Mouse (Mus musculus) midbrain, embryonic 15.5 days (tissue): ENCODE data around the gene Alg11. TPM values are rescaled to one million over a fixed set of nuclear protein-coding genes. Genes with fewer than 3 reads are reported as not detected.

Source experiments
- ATAC-seq: fragments of 200-750 bp; cut with Nextera tagmentation; replicated peaks from 2 replicates; pipeline ENCODE4 v1.8.0; 2017; ENCODE audit warnings: moderate TSS enrichment
- H3K27ac ChIP-seq: fragments of 300-500 bp; sonication (generic); 2 replicates; pipeline ENCODE4 v1.5.1; 2015; ENCODE audit warnings: mild to moderate bottlenecking, inconsistent platforms
- H3K27me3 ChIP-seq: fragments of 300-500 bp; sonication (generic); replicated peaks from 2 replicates; pipeline ENCODE4 v1.6.1; 2015; ENCODE audit warnings: inconsistent platforms
- H3K36me3 ChIP-seq: fragments of 300-500 bp; sonication (generic); replicated peaks from 2 replicates; pipeline ENCODE4 v1.6.1; 2015; ENCODE audit warnings: inconsistent platforms
- H3K4me1 ChIP-seq: fragments of 300-500 bp; sonication (generic); 2 replicates; pipeline ENCODE4 v1.6.1; 2015; ENCODE audit warnings: inconsistent platforms
- H3K4me2 ChIP-seq: fragments of 300-500 bp; sonication (generic); 2 replicates; pipeline ENCODE4 v1.6.1; 2015; ENCODE audit warnings: inconsistent platforms, mild to moderate bottlenecking, moderate library complexity
- H3K4me3 ChIP-seq: fragments of 300-500 bp; sonication (generic); 2 replicates; pipeline ENCODE4 v1.5.1; 2015; ENCODE audit warnings: mild to moderate bottlenecking, inconsistent platforms
- H3K9ac ChIP-seq: fragments of 300-500 bp; sonication (generic); 2 replicates; pipeline ENCODE4 v1.6.1; 2015; ENCODE audit warnings: mild to moderate bottlenecking, inconsistent platforms
- H3K9me3 ChIP-seq: fragments of 300-500 bp; sonication (generic); 2 replicates; pipeline ENCODE4 v1.6.1; 2016; ENCODE audit warnings: inconsistent platforms
- WGBS: fragments of 180-500 bp; shearing (Covaris S2); methylation state at CpG from one replicate; pipeline ENCODE4 v1.1.7; 2015; ENCODE audit warnings: mixed read lengths; 5-methylcytosine and 5-hydroxymethylcytosine counted together
- polyA plus RNA-seq: library from polyadenylated mRNA; unstranded; fragments of >200 nt; fragmentation: Nextera tagmentation; extraction: Ambion mirVana; gene quantifications from 2 replicates; pipeline ENCODE4 v1.2.1, GENCODE M21; 2015

Gene Alg11
- 37.8 and 43.2 TPM in 2 replicates for polyA plus RNA-seq

- H3K36me3 ChIP-seq = peaks cover 10% of the 10 kb centered on the region
- no peaks in the 10 kb centered on the region for H3K9me3 ChIP-seq
- peak; percentile 100 for ATAC-seq
- H3K4me3 ChIP-seq = peak within 1 kb of the TSS; percentile 70
- peak within 1 kb of the TSS; percentile 84 for H3K4me2 ChIP-seq
- H3K27ac ChIP-seq = peak within 1 kb of the TSS; percentile 27
- WGBS = under 1% methylated on average over 33 of the region's 36 CpGs
- H3K4me1 ChIP-seq = peaks cover 13% of the 10 kb centered on the region
- H3K27me3 ChIP-seq = no peaks in the 10 kb centered on the region; the same call in 1 of the 2 replicates
- peak within 1 kb of the TSS; percentile 58 for H3K9ac ChIP-seq
These were observed at the start of gene Alg11 for GRCm38 (mm10) chr8:22060446-22060889. TSS of gene Alg11 (plus strand) at chr8:22060721.

GRCm38 (mm10) chr8:22013034-22013707 is 47.4 kb upstream of the Alg11 start:
- H3K4me2 ChIP-seq = no peak overlapping the region

GRCm38 (mm10) chr8:22017731-22018130 is 42.8 kb upstream of the Alg11 start:
- Histone ChIP-seq H3K27me3 (no peaks in the 10 kb centered on the region), H3K4me3 (no peak overlapping the region), H3K4me1 (no peaks in the 10 kb centered on the region), H3K36me3 (no peaks in the 10 kb centered on the region), H3K9me3 (no peaks in the 10 kb centered on the region), H3K9ac (no peak overlapping the region), H3K27ac (no peak overlapping the region), H3K4me2 (no peak overlapping the region)
- WGBS = 68% methylated on average over 7 of the region's 7 CpGs
- no peak for ATAC-seq

More at GRCm38 (mm10) chr8:22013034-22013707, 47.4 kb upstream of the Alg11 start:
- no peak overlapping the region for H3K27ac ChIP-seq
- H3K9ac ChIP-seq = no peak overlapping the region
- H3K4me3 ChIP-seq = no peak overlapping the region
- WGBS = 65% methylated on average over 24 of the region's 24 CpGs
- no peaks in the 10 kb centered on the region for H3K4me1 ChIP-seq
- no peaks in the 10 kb centered on the region for H3K27me3 ChIP-seq
- no peaks in the 10 kb centered on the region for H3K9me3 ChIP-seq
- ATAC-seq = peak; percentile 52; the same call in 1 of the 2 replicates
- H3K36me3 ChIP-seq = no peaks in the 10 kb centered on the region

GRCm38 (mm10) chr8:22019498-22019897 is 41.0 kb upstream of the Alg11 start:
- no peaks in the 10 kb centered on the region for H3K36me3 ChIP-seq
- ATAC-seq = no peak
- H3K27ac ChIP-seq = no peak overlapping the region
- 95% methylated on average over 5 of the region's 5 CpGs for WGBS
- H3K27me3 ChIP-seq = no peaks in the 10 kb centered on the region
- no peaks in the 10 kb centered on the region for H3K4me1 ChIP-seq
- no peak overlapping the region for H3K9ac ChIP-seq
- H3K4me3 ChIP-seq = no peak overlapping the region
- H3K4me2 ChIP-seq = no peak overlapping the region
- no peaks in the 10 kb centered on the region for H3K9me3 ChIP-seq

- Histone ChIP-seq H3K27ac (no peak overlapping the region), H3K27me3 (no peaks in the 10 kb centered on the region), H3K9me3 (no peaks in the 10 kb centered on the region), H3K4me1 (no peaks in the 10 kb centered on the region), H3K36me3 (no peaks in the 10 kb centered on the region), H3K4me2 (no peak overlapping the region), H3K4me3 (no peak overlapping the region), H3K9ac (no peak overlapping the region)
- ATAC-seq = no peak
- 59% methylated on average over 7 of the region's 7 CpGs for WGBS
These were observed 38.3 kb upstream of the Alg11 start for GRCm38 (mm10) chr8:22022244-22022643.

- no peaks in the 10 kb centered on the region for H3K4me1 ChIP-seq
- 80% methylated on average over 4 of the region's 4 CpGs for WGBS
- H3K27me3 ChIP-seq = no peaks in the 10 kb centered on the region
- H3K4me2 ChIP-seq = no peak overlapping the region
- no peaks in the 10 kb centered on the region for H3K36me3 ChIP-seq
- H3K9me3 ChIP-seq = no peaks in the 10 kb centered on the region
- no peak overlapping the region for H3K27ac ChIP-seq
- H3K9ac ChIP-seq = no peak overlapping the region
- H3K4me3 ChIP-seq = no peak overlapping the region
- no peak for ATAC-seq
These were observed 35.3 kb upstream of the Alg11 start for GRCm38 (mm10) chr8:22025241-22025640.

- Histone ChIP-seq H3K4me3 (no peak overlapping the region), H3K9me3 (no peaks in the 10 kb centered on the region), H3K27ac (no peak overlapping the region), H3K4me1 (no peaks in the 10 kb centered on the region), H3K36me3 (no peaks in the 10 kb centered on the region), H3K9ac (no peak overlapping the region), H3K4me2 (no peak overlapping the region), H3K27me3 (no peaks in the 10 kb centered on the region)
- no peak for ATAC-seq
- 90% methylated on average over 3 of the region's 3 CpGs for WGBS
These were observed 31.5 kb upstream of the Alg11 start for GRCm38 (mm10) chr8:22028973-22029372.

- no peaks in the 10 kb centered on the region for H3K27me3 ChIP-seq
- no peak for ATAC-seq
- no peaks in the 10 kb centered on the region for H3K36me3 ChIP-seq
- H3K9ac ChIP-seq = no peak overlapping the region
- no peaks in the 10 kb centered on the region for H3K9me3 ChIP-seq
- WGBS = 87% methylated on average over 3 of the region's 3 CpGs
- H3K4me3 ChIP-seq = no peak overlapping the region
- H3K4me1 ChIP-seq = no peaks in the 10 kb centered on the region
- no peak overlapping the region for H3K4me2 ChIP-seq
- H3K27ac ChIP-seq = no peak overlapping the region
These were observed 29.5 kb upstream of the Alg11 start for GRCm38 (mm10) chr8:22030990-22031389.

- ATAC-seq = no peak
These were observed 24.4 kb upstream of the Alg11 start for GRCm38 (mm10) chr8:22036137-22036536.

GRCm38 (mm10) chr8:22037022-22037421 is 23.5 kb upstream of the Alg11 start:
- H3K4me1 ChIP-seq = peaks cover 11% of the 10 kb centered on the region
- H3K27ac ChIP-seq = no peak overlapping the region
- H3K36me3 ChIP-seq = no peaks in the 10 kb centered on the region
- no peak overlapping the region for H3K4me2 ChIP-seq
- no peak for ATAC-seq
- no peaks in the 10 kb centered on the region for H3K9me3 ChIP-seq
- no peak overlapping the region for H3K4me3 ChIP-seq
- no peak overlapping the region for H3K9ac ChIP-seq
- no peaks in the 10 kb centered on the region for H3K27me3 ChIP-seq
- WGBS = 80% methylated on average over 7 of the region's 7 CpGs

More at GRCm38 (mm10) chr8:22036137-22036536, 24.4 kb upstream of the Alg11 start:
- no peak overlapping the region for H3K4me3 ChIP-seq
- H3K27me3 ChIP-seq = no peaks in the 10 kb centered on the region
- H3K9me3 ChIP-seq = no peaks in the 10 kb centered on the region
- peaks cover 11% of the 10 kb centered on the region for H3K4me1 ChIP-seq
- no peak overlapping the region for H3K4me2 ChIP-seq
- H3K9ac ChIP-seq = no peak overlapping the region
- H3K27ac ChIP-seq = no peak overlapping the region
- H3K36me3 ChIP-seq = no peaks in the 10 kb centered on the region
- 90% methylated on average over 9 of the region's 9 CpGs for WGBS

- H3K27me3 ChIP-seq = no peaks in the 10 kb centered on the region
- WGBS = 14% methylated on average over 15 of the region's 15 CpGs
- H3K4me1 ChIP-seq = peaks cover 11% of the 10 kb centered on the region
- H3K36me3 ChIP-seq = no peaks in the 10 kb centered on the region
- ATAC-seq = peak; percentile 49
- H3K9ac ChIP-seq = no peak overlapping the region
- H3K9me3 ChIP-seq = no peaks in the 10 kb centered on the region
- no peak overlapping the region; the same call in 1 of the 2 replicates for H3K4me3 ChIP-seq
- peak overlapping the region; percentile 33 for H3K4me2 ChIP-seq
- no peak overlapping the region for H3K27ac ChIP-seq
These were observed 20.9 kb upstream of the Alg11 start for GRCm38 (mm10) chr8:22039468-22040152.

- Histone ChIP-seq H3K4me1 (peaks cover 11% of the 10 kb centered on the region), H3K9me3 (no peaks in the 10 kb centered on the region), H3K27ac (no peak overlapping the region), H3K9ac (no peak overlapping the region), H3K36me3 (no peaks in the 10 kb centered on the region), H3K27me3 (no peaks in the 10 kb centered on the region), H3K4me3 (no peak overlapping the region), H3K4me2 (0 out of 2 replicates have a peak overlapping the region, but pooled peaks have one; percentile 33)
- WGBS = 27% methylated on average over 6 of the region's 6 CpGs
- peak; percentile 37 for ATAC-seq
These were observed 20.4 kb upstream of the Alg11 start for GRCm38 (mm10) chr8:22040153-22040509.
